Mouse (Mus musculus): ENCODE results near the gene Fam163a.

DNA sequence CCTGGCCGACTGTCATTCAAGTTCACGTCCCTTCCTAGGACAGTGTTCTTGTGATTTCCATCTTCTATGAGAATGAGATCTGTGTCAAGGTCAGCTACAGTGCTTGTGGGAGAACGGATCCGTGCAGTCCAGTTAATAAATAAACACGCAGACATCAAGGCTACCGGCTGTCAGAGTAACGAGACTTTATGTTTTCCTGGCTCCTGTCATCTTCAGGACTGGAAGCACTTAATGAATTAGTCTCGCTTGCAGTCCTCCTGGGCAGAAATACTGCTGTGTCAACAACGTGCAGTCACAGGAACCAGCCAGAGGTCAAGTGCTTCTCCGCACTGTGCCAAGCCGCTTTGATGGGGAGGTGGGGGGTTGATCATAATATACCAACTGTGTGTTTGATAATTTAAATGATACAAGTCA lies 20.7 kb downstream of the Fam163a start:
- TF ChIP-seq TAL1 (conservative IDR thresholded peaks at IDR 0.05; ENCODE audit: low read depth, low read length) (no peak), GATA1 (IDR thresholded peaks at IDR 0.05; ENCODE audit: borderline replicate concordance, low read length) (no peak), CTCF (IDR thresholded peaks at IDR 0.05; ENCODE audit: low read depth, low read length) (no peak), GATA2 (IDR thresholded peaks at IDR 0.05; ENCODE audit: borderline replicate concordance, low read depth, low read length) (no peak), POLR2AphosphoS5 (IDR thresholded peaks at IDR 0.05; ENCODE audit: insufficient replicate concordance, low read depth, low read length) (no peak)
